Mouse (Mus musculus): ENCODE data around the gene Llph. TPM values are rescaled to one million over a fixed set of nuclear protein-coding genes. Genes with fewer than 3 reads are reported as not detected.

Llph gene
- polyA plus RNA-seq, 1 experiment from 2014 or later, result 59.0 TPM

GRCm38 (mm10) chr10:120236855-120237254 is 10.0 kb downstream of the Llph start:
- 86% methylated on average over 9 of the region's 9 CpGs for WGBS
- no peak for ATAC-seq (replicated peaks; ENCODE audit: low FRiP score)
- peak; percentile 8 for DNase-seq (ENCODE audit: low spot score)
- Histone ChIP-seq H3K9me3 (ENCODE audit: control insufficient read depth, low read length) (no peaks in the 10 kb centered on the region), H3K27me3 (ENCODE audit: control insufficient read depth, insufficient read depth, low read length) (no peaks in the 10 kb centered on the region), H3K4me3 (ENCODE audit: low read depth, low read length) (no peak overlapping the region), H3K36me3 (ENCODE audit: control insufficient read depth, insufficient read depth, low read length) (no peaks in the 10 kb centered on the region), H3K4me2 (ENCODE audit: low read depth, low read length, severe bottlenecking) (no peak overlapping the region), H3K27ac (ENCODE audit: low read depth, low read length) (no peak overlapping the region), H3K9ac (ENCODE audit: low read length) (no peak overlapping the region), H3K4me1 (replicated peaks; ENCODE audit: control insufficient read depth, insufficient read depth, low read length) (no peaks in the 10 kb centered on the region)

- no peaks in the 10 kb centered on the region for H3K9me3 ChIP-seq (ENCODE audit: control insufficient read depth, low read length)
- no peak for ATAC-seq (replicated peaks; ENCODE audit: low FRiP score)
- no peak overlapping the region for H3K4me3 ChIP-seq (ENCODE audit: low read depth, low read length)
- no peak overlapping the region for H3K4me2 ChIP-seq (ENCODE audit: low read depth, low read length, severe bottlenecking)
- H3K4me1 ChIP-seq (replicated peaks; ENCODE audit: control insufficient read depth, insufficient read depth, low read length), result no peaks in the 10 kb centered on the region
- peak; percentile 30 for DNase-seq (ENCODE audit: low spot score)
- WGBS, result 85% methylated on average over 8 of the region's 8 CpGs
- H3K9ac ChIP-seq (ENCODE audit: low read length), result no peak overlapping the region
- H3K27me3 ChIP-seq (ENCODE audit: control insufficient read depth, insufficient read depth, low read length), result no peaks in the 10 kb centered on the region
- no peak overlapping the region for H3K27ac ChIP-seq (ENCODE audit: low read depth, low read length)
- no peaks in the 10 kb centered on the region for H3K36me3 ChIP-seq (ENCODE audit: control insufficient read depth, insufficient read depth, low read length)
Observed at GRCm38 (mm10) chr10:120238241-120238640, 11.4 kb downstream of the Llph start.

DNA sequence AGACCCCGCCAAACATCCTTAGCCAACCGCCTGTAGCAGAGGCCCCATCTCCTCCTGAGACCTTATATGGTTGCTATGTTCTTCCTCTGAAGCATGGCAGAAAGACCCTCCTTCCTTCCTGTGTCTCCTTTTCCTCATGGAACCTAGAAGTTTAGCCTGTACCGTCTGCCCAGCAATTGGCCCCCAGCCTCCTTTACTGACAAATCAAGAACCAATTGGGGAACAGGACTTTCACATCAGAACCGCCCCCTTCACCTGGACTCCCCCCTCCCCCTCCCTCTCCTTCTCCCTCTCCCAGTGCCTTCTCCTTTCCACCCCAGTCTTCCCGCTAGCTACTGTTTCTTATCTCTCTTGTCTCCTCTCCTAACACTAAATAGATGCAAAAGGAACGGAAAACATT is 12.6 kb downstream of the Llph start:
- Histone ChIP-seq H3K9ac (ENCODE audit: low read length) (no peak overlapping the region), H3K36me3 (ENCODE audit: control insufficient read depth, insufficient read depth, low read length) (no peaks in the 10 kb centered on the region), H3K4me2 (ENCODE audit: low read depth, low read length, severe bottlenecking) (no peak overlapping the region), H3K9me3 (ENCODE audit: control insufficient read depth, low read length) (no peaks in the 10 kb centered on the region), H3K4me1 (replicated peaks; ENCODE audit: control insufficient read depth, insufficient read depth, low read length) (no peaks in the 10 kb centered on the region), H3K27ac (ENCODE audit: low read depth, low read length) (no peak overlapping the region), H3K27me3 (ENCODE audit: control insufficient read depth, insufficient read depth, low read length) (no peaks in the 10 kb centered on the region), H3K4me3 (ENCODE audit: low read depth, low read length) (no peak overlapping the region)
- DNase-seq (ENCODE audit: low spot score), result no peak
- ATAC-seq (replicated peaks; ENCODE audit: low FRiP score), result no peak
- WGBS, result 62% methylated on average over 6 of the region's 6 CpGs

GRCm38 (mm10) chr10:120242421-120242820 is 15.6 kb downstream of the Llph start:
- DNase-seq (ENCODE audit: low spot score), result no peak
- Histone ChIP-seq H3K36me3 (ENCODE audit: control insufficient read depth, insufficient read depth, low read length) (no peaks in the 10 kb centered on the region), H3K4me1 (replicated peaks; ENCODE audit: control insufficient read depth, insufficient read depth, low read length) (peaks cover 3% of the 10 kb centered on the region; the same call in 1 of the 2 replicates), H3K27me3 (ENCODE audit: control insufficient read depth, insufficient read depth, low read length) (no peaks in the 10 kb centered on the region), H3K27ac (ENCODE audit: low read depth, low read length) (no peak overlapping the region), H3K9ac (ENCODE audit: low read length) (no peak overlapping the region), H3K4me3 (ENCODE audit: low read depth, low read length) (no peak overlapping the region), H3K4me2 (ENCODE audit: low read depth, low read length, severe bottlenecking) (no peak overlapping the region), H3K9me3 (ENCODE audit: control insufficient read depth, low read length) (no peaks in the 10 kb centered on the region)
- 72% methylated on average over 6 of the region's 6 CpGs for WGBS
- no peak for ATAC-seq (replicated peaks; ENCODE audit: low FRiP score)

DNA sequence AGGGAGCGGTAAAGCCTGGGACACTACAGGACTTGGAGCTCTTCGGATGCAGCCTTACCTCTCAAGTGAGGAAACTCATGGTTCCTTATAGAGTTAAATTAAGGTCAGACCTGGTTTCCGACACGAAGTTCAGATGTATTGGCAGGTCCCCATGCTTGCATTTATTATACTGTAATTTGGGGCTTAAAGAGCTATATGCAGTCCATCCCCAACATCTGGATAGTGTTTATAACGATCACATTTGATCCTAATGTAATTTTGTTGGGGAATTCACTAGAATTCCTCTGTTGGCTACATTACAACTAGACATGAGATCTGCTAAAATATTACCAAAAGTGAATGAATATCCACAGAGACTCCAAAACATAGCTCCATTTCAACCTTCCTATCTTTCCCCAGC is 18.8 kb downstream of the Llph start:
- ATAC-seq (replicated peaks; ENCODE audit: low FRiP score) (no peak), DNase-seq (ENCODE audit: low spot score) (no peak)
- H3K27ac ChIP-seq (ENCODE audit: low read depth, low read length), result no peak overlapping the region
- no peak overlapping the region for H3K9ac ChIP-seq (ENCODE audit: low read length)
- no peaks in the 10 kb centered on the region for H3K27me3 ChIP-seq (ENCODE audit: control insufficient read depth, insufficient read depth, low read length)
- H3K9me3 ChIP-seq (ENCODE audit: control insufficient read depth, low read length), result no peaks in the 10 kb centered on the region
- peaks cover 3% of the 10 kb centered on the region; the same call in 1 of the 2 replicates for H3K4me1 ChIP-seq (replicated peaks; ENCODE audit: control insufficient read depth, insufficient read depth, low read length)
- no peak overlapping the region for H3K4me3 ChIP-seq (ENCODE audit: low read depth, low read length)
- H3K36me3 ChIP-seq (ENCODE audit: control insufficient read depth, insufficient read depth, low read length), result no peaks in the 10 kb centered on the region
- WGBS, result 88% methylated on average over 5 of the region's 5 CpGs
- no peak overlapping the region for H3K4me2 ChIP-seq (ENCODE audit: low read depth, low read length, severe bottlenecking)

GRCm38 (mm10) chr10:120246994-120247750 is 20.3 kb downstream of the Llph start:
- ATAC-seq (replicated peaks; ENCODE audit: low FRiP score), result no peak
- no peak overlapping the region for H3K9ac ChIP-seq (ENCODE audit: low read length)

GRCm38 (mm10) chr10:120250911-120251683 is 24.2 kb downstream of the Llph start:
- DNase-seq (ENCODE audit: low spot score) (no peak), ATAC-seq (replicated peaks; ENCODE audit: low FRiP score) (no peak)
- no peak overlapping the region for H3K9ac ChIP-seq (ENCODE audit: low read length)
- peaks cover 3% of the 10 kb centered on the region; the same call in 1 of the 2 replicates for H3K4me1 ChIP-seq (replicated peaks; ENCODE audit: control insufficient read depth, insufficient read depth, low read length)
- WGBS, result 66% methylated on average over 11 of the region's 11 CpGs
- H3K4me3 ChIP-seq (ENCODE audit: low read depth, low read length), result no peak overlapping the region
- no peak overlapping the region for H3K4me2 ChIP-seq (ENCODE audit: low read depth, low read length, severe bottlenecking)
- H3K36me3 ChIP-seq (ENCODE audit: control insufficient read depth, insufficient read depth, low read length), result no peaks in the 10 kb centered on the region
- H3K9me3 ChIP-seq (ENCODE audit: control insufficient read depth, low read length), result no peaks in the 10 kb centered on the region
- H3K27me3 ChIP-seq (ENCODE audit: control insufficient read depth, insufficient read depth, low read length), result no peaks in the 10 kb centered on the region
- H3K27ac ChIP-seq (ENCODE audit: low read depth, low read length), result no peak overlapping the region

More at GRCm38 (mm10) chr10:120246994-120247750, 20.3 kb downstream of the Llph start:
- 48% methylated on average over 9 of the region's 9 CpGs for WGBS
- no peaks in the 10 kb centered on the region for H3K9me3 ChIP-seq (ENCODE audit: control insufficient read depth, low read length)
- H3K4me3 ChIP-seq (ENCODE audit: low read depth, low read length), result no peak overlapping the region
- H3K4me2 ChIP-seq (ENCODE audit: low read depth, low read length, severe bottlenecking), result no peak overlapping the region
- DNase-seq (ENCODE audit: low spot score), result peak; percentile 68
- H3K36me3 ChIP-seq (ENCODE audit: control insufficient read depth, insufficient read depth, low read length), result no peaks in the 10 kb centered on the region
- no peaks in the 10 kb centered on the region for H3K27me3 ChIP-seq (ENCODE audit: control insufficient read depth, insufficient read depth, low read length)
- no peak overlapping the region for H3K27ac ChIP-seq (ENCODE audit: low read depth, low read length)
- H3K4me1 ChIP-seq (replicated peaks; ENCODE audit: control insufficient read depth, insufficient read depth, low read length), result peaks cover 3% of the 10 kb centered on the region; the same call in 1 of the 2 replicates

- Histone ChIP-seq H3K9ac (ENCODE audit: low read length) (no peak overlapping the region), H3K4me1 (replicated peaks; ENCODE audit: control insufficient read depth, insufficient read depth, low read length) (peaks cover 3% of the 10 kb centered on the region; the same call in 1 of the 2 replicates), H3K4me2 (ENCODE audit: low read depth, low read length, severe bottlenecking) (no peak overlapping the region), H3K27me3 (ENCODE audit: control insufficient read depth, insufficient read depth, low read length) (no peaks in the 10 kb centered on the region), H3K27ac (ENCODE audit: low read depth, low read length) (no peak overlapping the region), H3K36me3 (ENCODE audit: control insufficient read depth, insufficient read depth, low read length) (no peaks in the 10 kb centered on the region), H3K4me3 (ENCODE audit: low read depth, low read length) (no peak overlapping the region), H3K9me3 (ENCODE audit: control insufficient read depth, low read length) (no peaks in the 10 kb centered on the region)
- ATAC-seq (replicated peaks; ENCODE audit: low FRiP score) (no peak), DNase-seq (ENCODE audit: low spot score) (no peak)
- WGBS, result 90% methylated on average over 4 of the region's 4 CpGs
Observed at GRCm38 (mm10) chr10:120251791-120252190, 24.9 kb downstream of the Llph start.
